In the genomic region with DNA sequence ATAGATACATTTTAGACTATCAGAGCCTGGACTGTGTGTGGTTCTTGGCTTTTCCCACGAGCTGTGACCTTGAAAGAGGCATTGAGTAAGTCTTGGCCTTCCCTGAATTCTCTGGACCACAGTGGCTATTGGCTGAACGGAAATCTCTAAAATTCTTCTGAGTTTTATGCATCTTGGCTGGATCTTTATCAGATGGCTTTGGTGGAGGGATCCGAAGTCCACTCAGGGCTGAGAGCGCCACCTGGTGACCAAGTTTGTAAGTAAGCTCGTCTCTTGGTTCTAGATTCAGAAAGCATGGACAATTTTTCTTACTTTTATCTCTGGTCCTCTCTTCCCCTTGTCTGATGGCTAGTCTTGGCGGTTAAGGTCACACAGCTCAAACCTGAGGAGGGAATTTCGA, we compare ENCODE assay signal across 9 mouse cellular contexts. TPM values are rescaled to one million over a fixed set of nuclear protein-coding genes. Genes with fewer than 3 reads are reported as not detected.
A peak's percentile ranks its signal among the peaks of the same experiment; 100 is the strongest.
DNase-seq lines count a peak whose midpoint lies in the region; ATAC-seq and TF ChIP-seq lines count a peak whose summit lies in the region.
"Had no signal": no experiment of that assay in that cellular context is flagged by ENCODE, and none has a peak within 500 bp of the region (broad histone marks: within the 10 kb centered on the region; RNA-seq: fewer than 3 reads in every experiment).

No protein-coding gene starts in this region.

- no peak overlapping the region for H3K4me2 ChIP-seq in liver, embryonic 12.5 days
- H3K4me2 ChIP-seq in liver, postnatal 0 days (ENCODE audit: low read depth, low read length): no peak overlapping the region
- H3K4me2 ChIP-seq: neural tube, embryonic 12.5 days had no signal

- peaks cover 1% of the 10 kb centered on the region; the same call in 1 of the 2 replicates for H3K4me1 ChIP-seq in liver, adult 2 months (ENCODE audit: control insufficient read depth, insufficient read depth, low read length)
- H3K4me1 ChIP-seq in liver, embryonic 12.5 days: 0 out of 2 replicates have a peak, but pooled peaks cover 9% of the 10 kb centered on the region
- H3K4me1 ChIP-seq in bone marrow macrophage, adult 2 months (ENCODE audit: control insufficient read depth, insufficient read depth, low read length): no peaks in the 10 kb centered on the region
- H3K4me1 ChIP-seq in liver, postnatal 0 days (ENCODE audit: insufficient read depth): no peaks in the 10 kb centered on the region
- H3K4me1 ChIP-seq: neural tube, embryonic 12.5 days had no signal

- H3K4me3 ChIP-seq in liver, adult 2 months (ENCODE audit: insufficient read depth, low read depth, low read length): no peak overlapping the region
- H3K4me3 ChIP-seq in liver, embryonic 12.5 days: no peak overlapping the region
- no peak overlapping the region for H3K4me3 ChIP-seq in bone marrow macrophage, adult 2 months (ENCODE audit: insufficient read depth, low read length)
- no peak overlapping the region for H3K4me3 ChIP-seq in liver, postnatal 0 days (ENCODE audit: low read depth, low read length)
- H3K4me3 ChIP-seq: neural tube, embryonic 12.5 days had no signal

- WGBS in liver, adult 2 months: 51% methylated on average over 7 of the region's 7 CpGs
- 51% methylated on average over 7 of the region's 7 CpGs for WGBS in liver, embryonic 12.5 days (ENCODE audit: insufficient replicate concordance)
- 61% methylated on average over 7 of the region's 7 CpGs for WGBS in liver, postnatal 0 days (ENCODE audit: insufficient replicate concordance)

- H3K36me3 ChIP-seq in liver, adult 2 months (ENCODE audit: control insufficient read depth, insufficient read depth, low read length): no peaks in the 10 kb centered on the region
- no peaks in the 10 kb centered on the region for H3K36me3 ChIP-seq in liver, embryonic 12.5 days
- H3K36me3 ChIP-seq in liver, postnatal 0 days (replicated peaks; ENCODE audit: insufficient read depth, low read length): no peaks in the 10 kb centered on the region
- H3K36me3 ChIP-seq: neural tube, embryonic 12.5 days had no signal

- H3K9me3 ChIP-seq in liver, embryonic 12.5 days (replicated peaks): 0 out of 2 replicates have a peak, but pooled peaks cover 2% of the 10 kb centered on the region
- 0 out of 2 replicates have a peak, but pooled peaks cover 3% of the 10 kb centered on the region for H3K9me3 ChIP-seq in liver, postnatal 0 days (ENCODE audit: low read length)
- H3K9me3 ChIP-seq: neural tube, embryonic 12.5 days had no signal

- H3K79me2 ChIP-seq in liver, adult 2 months (ENCODE audit: control insufficient read depth, insufficient read depth, low read length): no peaks in the 10 kb centered on the region

- no peak for TF ChIP-seq EP300 in liver, postnatal 0 days (IDR thresholded peaks at IDR 0.05; ENCODE audit: low read depth)

- H3K27me3 ChIP-seq in liver, adult 2 months (ENCODE audit: control insufficient read depth, insufficient read depth, low read length): no peaks in the 10 kb centered on the region
- no peaks in the 10 kb centered on the region for H3K27me3 ChIP-seq in liver, embryonic 12.5 days (replicated peaks)
- H3K27me3 ChIP-seq in liver, postnatal 0 days (ENCODE audit: insufficient read depth, low read length): no peaks in the 10 kb centered on the region
- H3K27me3 ChIP-seq: neural tube, embryonic 12.5 days had no signal

- H3K9ac ChIP-seq in liver, adult 2 months (ENCODE audit: low read depth, low read length): no peak overlapping the region
- no peak overlapping the region for H3K9ac ChIP-seq in liver, embryonic 12.5 days
- H3K9ac ChIP-seq in liver, postnatal 0 days (replicated peaks): no peak overlapping the region
- H3K9ac ChIP-seq: neural tube, embryonic 12.5 days had no signal

- DNase-seq in liver, adult 2 months (ENCODE audit: extremely low read depth, low read depth, low spot score): peak; percentile 59
- DNase-seq in kidney, adult 9 months: peak; percentile 86
- DNase-seq in liver, postnatal 0 days: peak; percentile 73
- peak; percentile 69 for DNase-seq in retina, postnatal 7 days (ENCODE audit: low read depth, low spot score)
- DNase-seq in urinary bladder, postnatal 10 days (ENCODE audit: low spot score): peak; percentile 49

- peak; percentile 75 for TF ChIP-seq CTCF in liver, adult 2 months (IDR thresholded peaks at IDR 0.05; ENCODE audit: low read depth, low read length)
- peak; percentile 37; the same call in 1 of the 2 replicates for TF ChIP-seq CTCF in bone marrow macrophage, adult 2 months (IDR thresholded peaks at IDR 0.05; ENCODE audit: low read depth, low read length)
- TF ChIP-seq CTCF in liver, postnatal 0 days (IDR thresholded peaks at IDR 0.05; ENCODE audit: low read depth): peak; percentile 72

- TF ChIP-seq POLR2A in liver, adult 2 months (IDR thresholded peaks at IDR 0.05; ENCODE audit: extremely low read depth, insufficient read depth, low read length): no peak
- no peak for TF ChIP-seq POLR2A in bone marrow macrophage, adult 2 months (IDR thresholded peaks at IDR 0.05; ENCODE audit: borderline replicate concordance, low read depth, low read length)

- no peak for ATAC-seq in liver, embryonic 12.5 days
- ATAC-seq in erythroblast, adult 5-6 weeks (replicated peaks; ENCODE audit: low FRiP score, poor library complexity, severe bottlenecking): peak; percentile 76
- ATAC-seq in liver, postnatal 0 days: no peak

- H3K27ac ChIP-seq in liver, adult 2 months (replicated peaks; ENCODE audit: insufficient read depth, low read depth, low read length): no peak overlapping the region
- no peak overlapping the region for H3K27ac ChIP-seq in liver, embryonic 12.5 days
- no peak overlapping the region for H3K27ac ChIP-seq in bone marrow macrophage, adult 2 months (ENCODE audit: insufficient read depth, low read depth, low read length)
- no peak overlapping the region for H3K27ac ChIP-seq in liver, postnatal 0 days (ENCODE audit: low read depth)
- H3K27ac ChIP-seq: neural tube, embryonic 12.5 days had no signal

RNA-seq across cellular contexts. Expression of a gene that starts 13.9 kb away (rescaled TPM):
- total RNA-seq in liver, adult 2 months (2014; rRNA removed): 1.5 and 1.8 TPM in 2 replicates
- 2.5 and 4.5 TPM in 2 replicates for polyA plus RNA-seq in liver, adult 2 months (2012; rRNA removed)
- 2.1 and 2.4 TPM in 2 replicates for polyA plus RNA-seq in liver, embryonic 12.5 days (2016; fragmentation: Nextera tagmentation; extraction: Ambion mirVana)
- polyA plus RNA-seq in bone marrow macrophage, adult 2 months (2012; ENCODE audit: insufficient read depth, insufficient read length, missing spikeins): 1.4 and 2.3 TPM in 2 replicates
- 0.84 TPM in 1 of 2 replicates, not detected in the other for total RNA-seq in erythroblast, adult 5-6 weeks (2015; ENCODE audit: low replicate concordance)
- total RNA-seq in erythroblast, adult 5-6 weeks (2017; ENCODE audit: low replicate concordance): 0.70 and 2.7 TPM in 2 replicates
- 2.1 and 2.9 TPM in 2 replicates for polyA plus RNA-seq in liver, postnatal 0 days (2015; fragmentation: Nextera tagmentation; extraction: Ambion mirVana)

RNA-seq across cellular contexts. Expression of a gene that starts 17.5 kb away (rescaled TPM):
- total RNA-seq in liver, adult 2 months (2014; rRNA removed): 252 and 253 TPM in 2 replicates
- polyA plus RNA-seq in liver, adult 2 months (2012; rRNA removed): 719 and 995 TPM in 2 replicates
- polyA plus RNA-seq in liver, embryonic 12.5 days (2016; fragmentation: Nextera tagmentation; extraction: Ambion mirVana): 311 and 318 TPM in 2 replicates
- 104 and 117 TPM in 2 replicates for polyA plus RNA-seq in bone marrow macrophage, adult 2 months (2012; ENCODE audit: insufficient read depth, insufficient read length, missing spikeins)
- total RNA-seq in erythroblast, adult 5-6 weeks (2015; ENCODE audit: low replicate concordance): 43.4 and 51.4 TPM in 2 replicates
- total RNA-seq in erythroblast, adult 5-6 weeks (2017; ENCODE audit: low replicate concordance): 11.4 and 17.4 TPM in 2 replicates
- 120 and 129 TPM in 2 replicates for polyA plus RNA-seq in liver, postnatal 0 days (2015; fragmentation: Nextera tagmentation; extraction: Ambion mirVana)

RNA-seq across cellular contexts. Expression of a gene that starts 52.2 kb away (rescaled TPM):
- total RNA-seq in liver, adult 2 months (2014; rRNA removed): 27.9 and 41.8 TPM in 2 replicates
- polyA plus RNA-seq in liver, adult 2 months (2012; rRNA removed): 70.9 and 87.9 TPM in 2 replicates
- polyA plus RNA-seq in liver, embryonic 12.5 days (2016; fragmentation: Nextera tagmentation; extraction: Ambion mirVana): 27.4 and 27.6 TPM in 2 replicates
- polyA plus RNA-seq in bone marrow macrophage, adult 2 months (2012; ENCODE audit: insufficient read depth, insufficient read length, missing spikeins): 45.4 and 47.3 TPM in 2 replicates
- total RNA-seq in erythroblast, adult 5-6 weeks (2015; ENCODE audit: low replicate concordance): 2.9 and 5.6 TPM in 2 replicates
- 3.1 and 4.2 TPM in 2 replicates for total RNA-seq in erythroblast, adult 5-6 weeks (2017; ENCODE audit: low replicate concordance)
- polyA plus RNA-seq in liver, postnatal 0 days (2015; fragmentation: Nextera tagmentation; extraction: Ambion mirVana): 31.7 and 32.3 TPM in 2 replicates
